Mouse (Mus musculus) liver, embryonic 16.5 days (tissue): ENCODE measurements around the gene Med8. TPM values are rescaled to one million over a fixed set of nuclear protein-coding genes. Genes with fewer than 3 reads are reported as not detected.

Experiments used
- ATAC-seq: fragments of 200-750 bp; cut with Nextera tagmentation; 2 replicates; pipeline ENCODE4 v1.8.0; 2017; ENCODE audit warnings: low read depth, mild to moderate bottlenecking, moderate number of reproducible peaks, moderate library complexity
- H3K27ac ChIP-seq: fragments of 300-500 bp; sonication (generic); 2 replicates; pipeline ENCODE4 v1.5.1; 2014; ENCODE audit warnings: mild to moderate bottlenecking, low read length
- H3K27me3 ChIP-seq: fragments of 300-500 bp; sonication (generic); 2 replicates; pipeline ENCODE4 v1.6.1; 2014; ENCODE audit warnings: low read depth, low read length, mixed read lengths; ENCODE audit not compliant: control insufficient read depth, insufficient read depth
- H3K36me3 ChIP-seq: fragments of 300-500 bp; sonication (generic); 2 replicates; pipeline ENCODE4 v1.6.1; 2014; ENCODE audit warnings: mild to moderate bottlenecking; ENCODE audit not compliant: control insufficient read depth, insufficient read depth
- H3K4me1 ChIP-seq: fragments of 300-500 bp; sonication (generic); 2 replicates; pipeline ENCODE4 v1.6.1; 2014; ENCODE audit warnings: low read depth, low read length, mixed read lengths; ENCODE audit not compliant: control insufficient read depth
- H3K4me2 ChIP-seq: fragments of 300-500 bp; sonication (generic); 2 replicates; pipeline ENCODE4 v1.6.1; 2014; ENCODE audit warnings: low read depth, low read length, mixed read lengths
- H3K4me3 ChIP-seq: fragments of 300-500 bp; sonication (generic); 2 replicates; pipeline ENCODE4 v1.5.1; 2014; ENCODE audit warnings: low read depth, mild to moderate bottlenecking, low read length
- H3K9ac ChIP-seq: fragments of 300-500 bp; sonication (generic); 2 replicates; pipeline ENCODE4 v1.6.1; 2014; ENCODE audit warnings: low read depth, low read length
- H3K9me3 ChIP-seq: fragments of 300-500 bp; sonication (generic); replicated peaks from 2 replicates; pipeline ENCODE4 v1.6.1; 2016; ENCODE audit warnings: low read length; ENCODE audit not compliant: control insufficient read depth
- WGBS: fragments of 180-500 bp; shearing (Covaris S2); extraction: QIAGEN DNeasy Blood & Tissue Kit; methylation state at CpG from one replicate; pipeline ENCODE4 v1.1.7; 2014; ENCODE audit not compliant: insufficient replicate concordance; 5-methylcytosine and 5-hydroxymethylcytosine counted together
- polyA plus RNA-seq: library from polyadenylated mRNA; unstranded; fragments of >200 nt; fragmentation: Nextera tagmentation; extraction: Ambion mirVana; gene quantifications from 2 replicates; pipeline ENCODE4 v1.2.1, GENCODE M21; 2015

Med8 gene
- polyA plus RNA-seq, 1 experiment from 2014 or later: 60.9 TPM

DNA sequence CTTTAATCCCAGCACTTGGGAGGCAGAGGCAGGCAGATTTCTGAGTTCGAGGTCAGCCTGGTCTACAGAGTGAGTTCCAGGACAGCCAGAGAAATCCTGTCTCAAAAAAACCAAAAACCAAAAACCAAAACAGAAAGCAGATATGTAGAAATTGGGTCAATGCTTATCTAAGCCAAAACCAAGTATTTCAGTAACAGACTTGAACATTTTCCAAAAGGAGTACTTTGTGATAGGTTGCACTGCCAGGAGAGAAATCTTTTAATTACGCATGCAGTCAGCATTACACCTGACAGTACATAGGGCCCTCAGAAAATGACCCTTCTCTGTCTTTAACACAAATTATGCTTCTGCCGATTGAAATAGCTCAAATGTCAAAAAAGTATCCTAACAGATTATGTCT is 7.7 kb upstream of the Med8 start:
- Histone ChIP-seq H3K27ac (no peak overlapping the region), H3K4me2 (no peak overlapping the region)
- 74% methylated on average over 3 of the region's 3 CpGs for WGBS

DNA sequence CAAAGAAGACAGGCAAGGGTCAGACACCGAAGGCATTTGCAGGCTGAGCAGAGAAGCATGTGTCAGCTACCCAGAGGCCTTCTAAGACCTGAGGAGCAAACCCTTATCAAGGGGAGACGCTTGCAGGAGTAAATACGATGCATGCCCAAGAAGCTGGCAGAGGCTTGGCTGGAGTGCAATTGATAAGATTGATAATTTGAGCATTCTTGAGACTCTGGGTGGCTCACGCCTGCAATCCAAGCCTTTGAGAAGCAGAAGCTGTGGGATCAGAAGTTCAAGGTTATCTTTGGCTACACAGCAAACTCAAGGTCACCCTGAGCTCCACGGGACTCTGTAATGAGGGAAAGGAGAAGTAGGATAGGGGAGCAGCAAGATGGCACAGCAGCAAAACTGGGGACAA is 7.2 kb upstream of the Med8 start:
- Histone ChIP-seq H3K4me1 (peaks cover 9% of the 10 kb centered on the region), H3K4me2 (no peak overlapping the region), H3K27ac (no peak overlapping the region), H3K36me3 (peaks cover 15% of the 10 kb centered on the region), H3K27me3 (no peaks in the 10 kb centered on the region), H3K4me3 (no peak overlapping the region), H3K9me3 (no peaks in the 10 kb centered on the region), H3K9ac (no peak overlapping the region)
- 42% methylated on average over 5 of the region's 5 CpGs for WGBS
- ATAC-seq: peak; percentile 78

More for the DNA sequence above, 7.7 kb upstream of the Med8 start:
- no peak overlapping the region for H3K4me3 ChIP-seq
- H3K9ac ChIP-seq: no peak overlapping the region
- H3K9me3 ChIP-seq: no peaks in the 10 kb centered on the region
- no peaks in the 10 kb centered on the region for H3K27me3 ChIP-seq
- H3K4me1 ChIP-seq: peaks cover 12% of the 10 kb centered on the region
- H3K36me3 ChIP-seq: peaks cover 15% of the 10 kb centered on the region
- ATAC-seq: no peak

DNA sequence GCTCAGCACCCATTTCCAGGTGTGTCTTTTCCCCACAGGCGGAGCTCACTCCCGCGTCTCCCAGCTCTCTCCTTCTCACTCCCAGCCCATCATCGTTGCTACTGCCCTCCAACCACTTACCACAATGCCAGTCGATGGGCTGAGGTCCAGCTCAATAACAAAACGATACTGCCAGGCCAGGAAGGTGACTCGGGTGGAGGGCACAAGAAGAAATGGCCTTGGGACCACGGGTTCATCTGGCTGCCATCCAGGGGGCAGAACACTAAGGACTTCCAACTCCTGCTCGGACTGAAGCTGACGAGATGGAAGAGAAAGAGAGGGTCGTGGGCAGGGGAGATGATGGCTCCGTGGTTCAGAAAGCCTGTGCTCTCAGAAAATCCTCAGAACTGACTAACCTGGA is 6.4 kb upstream of the Med8 start:
- Histone ChIP-seq H3K27me3 (no peaks in the 10 kb centered on the region), H3K9ac (no peak overlapping the region), H3K27ac (no peak overlapping the region), H3K4me1 (peaks cover 12% of the 10 kb centered on the region), H3K4me2 (no peak overlapping the region), H3K36me3 (peaks cover 15% of the 10 kb centered on the region), H3K4me3 (no peak overlapping the region), H3K9me3 (no peaks in the 10 kb centered on the region)
- 78% methylated on average over 12 of the region's 12 CpGs for WGBS
- no peak for ATAC-seq

DNA sequence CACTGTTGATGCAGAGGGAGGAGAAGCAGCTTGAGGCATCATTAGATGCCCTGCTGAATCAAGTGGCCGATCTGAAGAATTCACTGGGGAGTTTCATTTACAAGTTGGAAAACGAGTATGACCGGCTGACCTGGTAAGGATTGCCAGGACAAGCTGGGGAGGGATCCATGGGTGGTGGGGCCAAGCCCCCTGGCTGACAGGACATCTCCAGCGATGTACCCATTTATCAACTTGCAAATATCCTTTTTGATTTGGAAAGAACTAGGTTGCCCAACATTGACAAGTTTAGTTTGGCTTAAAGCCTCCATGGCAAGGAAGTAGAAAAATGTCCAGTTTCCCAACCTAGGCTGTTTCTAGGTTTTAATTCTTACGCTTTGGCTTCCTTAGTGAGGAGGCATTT is 1.7 kb downstream of the Med8 start:
- peaks cover 27% of the 10 kb centered on the region for H3K4me1 ChIP-seq
- H3K27ac ChIP-seq: no peak overlapping the region
- peak overlapping the region; percentile 78; the same call in 1 of the 2 replicates for H3K4me2 ChIP-seq
- 82% methylated on average over 5 of the region's 5 CpGs for WGBS
- H3K4me3 ChIP-seq: no peak overlapping the region
- peaks cover 37% of the 10 kb centered on the region for H3K36me3 ChIP-seq
- no peaks in the 10 kb centered on the region for H3K9me3 ChIP-seq
- no peak overlapping the region for H3K9ac ChIP-seq
- H3K27me3 ChIP-seq: no peaks in the 10 kb centered on the region
- ATAC-seq: no peak

DNA sequence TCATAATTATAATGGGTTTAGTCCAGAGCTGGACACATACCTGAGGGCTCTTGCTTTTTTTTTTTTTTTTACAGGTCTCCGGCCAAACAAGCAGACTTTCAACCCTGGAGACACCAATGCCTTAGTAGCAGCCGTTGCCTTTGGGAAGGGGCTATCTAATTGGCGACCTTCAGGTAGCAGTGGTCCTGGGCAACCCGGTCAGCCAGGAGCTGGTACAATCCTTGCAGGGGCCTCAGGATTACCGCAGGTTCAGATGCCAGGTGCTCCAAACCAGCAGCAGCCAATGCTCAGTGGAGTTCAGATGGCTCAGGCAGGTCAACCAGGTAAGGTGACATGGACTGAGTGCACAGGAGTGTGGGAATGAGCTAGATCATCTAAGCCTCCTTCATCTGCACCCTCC is 4.4 kb downstream of the Med8 start:
- Histone ChIP-seq H3K4me1 (peaks cover 15% of the 10 kb centered on the region), H3K36me3 (peaks cover 54% of the 10 kb centered on the region), H3K27me3 (no peaks in the 10 kb centered on the region), H3K4me2 (no peak overlapping the region), H3K4me3 (no peak overlapping the region), H3K9me3 (no peaks in the 10 kb centered on the region), H3K9ac (no peak overlapping the region), H3K27ac (no peak overlapping the region)
- ATAC-seq: no peak
- 80% methylated on average over 5 of the region's 5 CpGs for whole genome bisulfite sequencing

DNA sequence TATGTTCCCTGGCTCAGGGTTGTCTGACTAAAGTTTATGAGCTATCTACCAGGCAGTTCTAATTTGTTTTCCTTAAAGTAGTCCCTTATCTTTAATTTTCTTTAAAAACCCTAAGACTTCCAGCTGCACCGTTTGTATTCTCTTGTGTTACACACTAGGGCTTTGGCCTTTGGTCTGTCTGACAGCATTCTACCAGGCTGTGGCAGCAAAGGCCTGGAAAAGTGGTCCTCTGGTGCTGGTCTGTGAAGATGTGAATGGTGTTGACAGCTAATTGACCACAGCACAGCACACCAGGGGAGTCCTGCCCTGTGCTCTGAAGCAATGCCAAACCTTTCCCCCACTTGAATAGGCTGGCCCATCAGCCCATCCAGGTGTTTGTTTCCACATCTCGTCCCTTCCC is 6.6 kb downstream of the Med8 start:
- Histone ChIP-seq H3K9me3 (no peaks in the 10 kb centered on the region), H3K4me3 (no peak overlapping the region), H3K36me3 (peaks cover 57% of the 10 kb centered on the region), H3K27me3 (no peaks in the 10 kb centered on the region), H3K4me2 (no peak overlapping the region), H3K4me1 (peaks cover 2% of the 10 kb centered on the region; the same call in 1 of the 2 replicates), H3K27ac (no peak overlapping the region), H3K9ac (no peak overlapping the region)
- no peak for ATAC-seq
- 74% methylated on average over 2 of the region's 2 CpGs for WGBS

DNA sequence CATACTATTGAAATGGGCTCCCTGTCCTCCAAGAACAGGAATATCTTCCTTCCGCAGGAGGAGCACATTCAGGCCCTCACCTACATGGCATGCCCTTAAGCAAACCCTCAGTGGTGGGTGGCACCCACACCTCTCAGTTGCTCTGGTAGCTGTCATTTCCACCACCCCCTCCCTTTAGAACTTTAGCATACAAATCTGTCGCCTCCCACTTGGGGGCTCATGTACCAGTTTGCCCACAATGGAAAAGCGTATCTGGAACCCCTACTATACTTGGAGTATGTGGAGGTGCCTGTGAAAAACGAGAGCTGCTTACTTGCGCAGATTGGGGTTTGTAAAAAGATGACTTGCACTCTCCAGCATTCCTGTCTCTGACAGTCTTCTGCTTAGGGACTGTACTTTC is 7.2 kb downstream of the Med8 start:
- 76% methylated on average over 5 of the region's 5 CpGs for WGBS
- H3K9ac ChIP-seq: no peak overlapping the region
- H3K4me3 ChIP-seq: no peak overlapping the region
- no peak for ATAC-seq
- H3K27ac ChIP-seq: no peak overlapping the region
- no peaks in the 10 kb centered on the region for H3K4me1 ChIP-seq
- no peak overlapping the region for H3K4me2 ChIP-seq
- H3K9me3 ChIP-seq: no peaks in the 10 kb centered on the region
- no peaks in the 10 kb centered on the region for H3K27me3 ChIP-seq
- H3K36me3 ChIP-seq: peaks cover 57% of the 10 kb centered on the region

DNA sequence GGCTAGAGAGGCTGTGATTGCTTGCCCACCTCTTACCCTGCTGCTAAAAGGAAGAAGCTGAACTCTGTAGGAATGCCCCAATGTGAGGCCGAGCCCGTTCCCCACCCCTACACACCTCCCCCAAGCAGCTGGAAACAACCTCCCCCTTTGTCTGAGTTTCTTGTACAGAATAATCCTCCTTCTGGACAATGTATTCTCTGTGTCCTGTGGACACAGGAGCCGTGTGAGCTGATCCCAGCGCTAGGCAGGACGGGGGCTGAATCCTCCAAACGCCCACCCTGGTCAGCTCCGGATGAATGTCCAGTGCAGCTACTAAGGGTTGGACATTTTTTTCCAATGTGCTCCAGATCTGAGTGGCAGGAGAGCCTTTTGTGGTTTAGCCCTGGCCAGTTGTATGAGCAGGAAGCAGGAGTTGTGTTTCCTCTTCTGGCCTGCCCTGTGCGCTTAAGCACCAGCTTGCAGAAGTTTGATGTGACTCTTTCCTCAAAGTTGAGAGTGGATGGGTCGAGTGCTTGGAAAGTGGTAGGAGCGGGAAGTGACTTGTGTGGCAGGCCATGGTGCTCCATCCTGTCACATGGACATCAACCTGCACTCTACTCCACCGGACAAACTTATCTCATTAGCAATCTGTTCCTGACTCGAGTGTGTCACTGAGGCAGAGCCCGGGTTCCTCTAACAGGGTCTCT is 8.1 kb downstream of the Med8 start:
- H3K36me3 ChIP-seq: peaks cover 48% of the 10 kb centered on the region
- WGBS: 55% methylated on average over 13 of the region's 13 CpGs
- H3K9ac ChIP-seq: no peak overlapping the region
- H3K27ac ChIP-seq: no peak overlapping the region
- no peaks in the 10 kb centered on the region for H3K4me1 ChIP-seq
- ATAC-seq: no peak
- no peak overlapping the region for H3K4me3 ChIP-seq
- H3K4me2 ChIP-seq: no peak overlapping the region
- H3K9me3 ChIP-seq: no peaks in the 10 kb centered on the region
- H3K27me3 ChIP-seq: no peaks in the 10 kb centered on the region

DNA sequence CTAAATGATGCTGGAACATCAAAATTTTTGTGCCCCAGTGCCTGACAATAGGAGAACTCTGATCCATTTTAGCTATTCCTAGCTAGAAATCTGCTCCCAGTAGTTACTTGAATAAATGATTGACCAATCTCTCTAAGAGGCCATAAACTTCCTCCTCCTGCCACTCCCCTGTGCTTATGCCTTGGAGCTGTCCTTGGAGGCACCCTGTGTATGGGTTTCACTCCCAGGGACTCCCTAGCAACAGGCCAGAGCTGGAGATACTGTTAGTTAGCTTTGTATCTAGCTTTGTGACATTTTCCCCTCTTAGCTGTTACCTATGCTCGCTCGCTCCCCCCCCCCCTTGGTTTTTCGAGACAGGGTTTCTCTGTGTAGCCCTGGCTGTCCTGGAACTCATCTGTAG is 12.2 kb downstream of the Med8 start:
- 89% methylated on average over 3 of the region's 3 CpGs for WGBS
- no peak overlapping the region for H3K27ac ChIP-seq
- ATAC-seq: no peak

More for the DNA sequence above, 12.2 kb downstream of the Med8 start:
- H3K4me2 ChIP-seq: no peak overlapping the region
- H3K27me3 ChIP-seq: no peaks in the 10 kb centered on the region
- no peak overlapping the region for H3K4me3 ChIP-seq
- no peaks in the 10 kb centered on the region for H3K9me3 ChIP-seq
- H3K36me3 ChIP-seq: peaks cover 15% of the 10 kb centered on the region
- peaks cover 25% of the 10 kb centered on the region for H3K4me1 ChIP-seq
- H3K9ac ChIP-seq: no peak overlapping the region
